Mouse (Mus musculus) heart, postnatal 0 days (tissue): Measurements from ENCODE around the gene Mmp15.
A peak's percentile ranks its signal among the peaks of the same experiment; 100 is the strongest.

Experiments used
- CTCF ChIP-seq: IDR thresholded peaks from 2 replicates; pipeline ENCODE4 v1.5.1; 2016; ENCODE audit warnings: antibody characterized with exemption, control low read depth, low read depth
- EP300 ChIP-seq: IDR thresholded peaks from 2 replicates; pipeline ENCODE4 v1.6.1; 2016; ENCODE audit warnings: antibody characterized with exemption, low read depth

- TF ChIP-seq CTCF: no peak
- 0 out of 2 replicates have a peak, but pooled peaks have one; percentile 27 for TF ChIP-seq EP300
Observed at GRCm38 (mm10) chr8:95358550-95359411, 6.7 kb downstream of the Mmp15 start.
